ENCODE assay signal across 8 mouse cellular contexts in the genomic region with DNA sequence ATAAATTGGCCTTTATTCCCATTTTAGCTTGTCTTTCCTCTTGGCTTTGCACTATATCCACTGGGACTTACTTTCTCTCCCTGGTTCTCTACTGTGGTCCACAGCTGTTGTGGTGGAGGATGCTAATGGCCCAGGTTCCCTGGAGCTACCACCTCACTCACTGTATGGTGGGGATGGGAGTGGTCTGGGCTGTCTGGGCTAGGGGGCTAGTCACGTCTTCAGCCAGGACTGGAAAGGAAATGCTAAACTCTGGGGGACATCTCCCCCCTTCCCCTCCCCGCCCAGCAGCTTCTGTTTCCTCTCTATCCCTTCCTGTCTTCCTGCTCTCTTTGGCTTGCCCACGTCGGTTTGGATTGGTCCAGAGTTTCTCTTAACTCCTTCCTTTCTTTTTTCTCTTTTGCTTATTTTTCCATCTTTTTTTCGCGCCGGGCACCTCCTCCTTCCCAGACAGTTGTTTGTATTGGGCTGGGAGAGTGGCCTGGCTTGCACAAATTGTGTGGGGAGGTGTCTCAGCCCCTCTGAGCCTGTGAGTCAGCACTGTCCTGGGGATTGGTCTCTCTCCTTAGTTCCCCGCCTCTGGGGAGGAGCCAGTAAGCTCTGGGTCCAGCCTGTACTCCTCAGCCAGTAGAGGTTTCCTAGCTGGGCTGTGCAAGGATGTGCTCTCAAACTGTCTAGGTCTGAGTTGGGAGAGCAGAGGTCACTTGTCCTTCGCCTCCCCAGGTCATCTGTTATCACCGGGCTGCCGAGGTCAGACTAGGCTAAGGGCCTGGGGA. TPM values are rescaled to one million over a fixed set of nuclear protein-coding genes. Genes with fewer than 3 reads are reported as not detected.
DNase-seq lines count a peak whose midpoint lies in the region; ATAC-seq and TF ChIP-seq lines count a peak whose summit lies in the region.

No protein-coding gene starts in this region.

- H3K79me2 ChIP-seq in myocyte (ENCODE audit: control insufficient read depth, insufficient read depth), result peaks cover 52% of the 10 kb centered on the region

- TF ChIP-seq POLR2A in myocyte (IDR thresholded peaks at IDR 0.05; ENCODE audit: insufficient read length, low read depth), result peak; percentile 92

- no peaks in the 10 kb centered on the region for H3K27me3 ChIP-seq in heart, embryonic 12.5 days (replicated peaks)
- H3K27me3 ChIP-seq in kidney, postnatal 0 days (ENCODE audit: insufficient read depth, low read length), result no peaks in the 10 kb centered on the region
- H3K27me3 ChIP-seq in liver, embryonic 12.5 days (replicated peaks), result no peaks in the 10 kb centered on the region
- no peaks in the 10 kb centered on the region for H3K27me3 ChIP-seq in myocyte (ENCODE audit: control insufficient read depth, insufficient read depth, insufficient read length)
- no peaks in the 10 kb centered on the region for H3K27me3 ChIP-seq in stomach, postnatal 0 days (ENCODE audit: control insufficient read depth, insufficient read depth, low read length)

- H3K4me3 ChIP-seq in heart, embryonic 12.5 days, result peak overlapping the region; percentile 62
- H3K4me3 ChIP-seq in kidney, postnatal 0 days (replicated peaks; ENCODE audit: low read depth, low read length), result peak overlapping the region; percentile 46
- H3K4me3 ChIP-seq in liver, embryonic 12.5 days, result peak overlapping the region; percentile 65
- peak overlapping the region; percentile 63 for H3K4me3 ChIP-seq in myocyte
- peak overlapping the region; percentile 53 for H3K4me3 ChIP-seq in stomach, postnatal 0 days (ENCODE audit: low read depth, low read length)

- peak overlapping the region; percentile 89 for H3K9ac ChIP-seq in heart, embryonic 12.5 days
- peak overlapping the region; percentile 72 for H3K9ac ChIP-seq in kidney, postnatal 0 days (ENCODE audit: low read depth, low read length)
- H3K9ac ChIP-seq in liver, embryonic 12.5 days, result peak overlapping the region; percentile 81
- peak overlapping the region; percentile 74 for H3K9ac ChIP-seq in stomach, postnatal 0 days (ENCODE audit: low read length)

- H3K36me3 ChIP-seq in heart, embryonic 12.5 days, result peaks cover 33% of the 10 kb centered on the region
- H3K36me3 ChIP-seq in kidney, postnatal 0 days (ENCODE audit: insufficient read depth, low read length), result peaks cover 7% of the 10 kb centered on the region; the same call in 1 of the 2 replicates
- H3K36me3 ChIP-seq in liver, embryonic 12.5 days, result peaks cover 43% of the 10 kb centered on the region
- H3K36me3 ChIP-seq in myocyte (ENCODE audit: control insufficient read depth, insufficient read depth), result peaks cover 17% of the 10 kb centered on the region
- H3K36me3 ChIP-seq in stomach, postnatal 0 days (ENCODE audit: control insufficient read depth, insufficient read depth, low read length), result peaks cover 10% of the 10 kb centered on the region; the same call in 1 of the 2 replicates

- DNase-seq in 416B (ENCODE audit: low read depth), result peak; percentile 76
- peak; percentile 93 for DNase-seq in brain, adult 2 months (ENCODE audit: low read depth, low spot score)
- DNase-seq in fibroblast of lung, adult 2 months (ENCODE audit: low read depth), result peak; percentile 97
- DNase-seq in kidney, postnatal 0 days (ENCODE audit: low spot score), result peak; percentile 98
- peak; percentile 82 for DNase-seq in stomach, postnatal 0 days (ENCODE audit: low spot score)

- 4% methylated on average over 11 of the region's 11 CpGs for WGBS in heart, embryonic 12.5 days
- 4% methylated on average over 11 of the region's 11 CpGs for WGBS in kidney, postnatal 0 days
- 3% methylated on average over 11 of the region's 11 CpGs for WGBS in liver, embryonic 12.5 days (ENCODE audit: insufficient replicate concordance)
- 3% methylated on average over 11 of the region's 11 CpGs for WGBS in stomach, postnatal 0 days

- TF ChIP-seq CTCF in kidney, postnatal 0 days (IDR thresholded peaks at IDR 0.05; ENCODE audit: low read depth), result no peak
- no peak for TF ChIP-seq CTCF in stomach, postnatal 0 days (IDR thresholded peaks at IDR 0.05; ENCODE audit: low read depth)

- no peaks in the 10 kb centered on the region for H3K9me3 ChIP-seq in heart, embryonic 12.5 days (replicated peaks)
- no peaks in the 10 kb centered on the region for H3K9me3 ChIP-seq in kidney, postnatal 0 days (replicated peaks; ENCODE audit: low read length)
- H3K9me3 ChIP-seq in liver, embryonic 12.5 days (replicated peaks), result no peaks in the 10 kb centered on the region
- H3K9me3 ChIP-seq in stomach, postnatal 0 days (ENCODE audit: control insufficient read depth, low read length), result no peaks in the 10 kb centered on the region

- no peak for TF ChIP-seq EP300 in stomach, postnatal 0 days (optimal IDR thresholded peaks at IDR 0.05)

- no peak overlapping the region for H3ac ChIP-seq in myocyte (ENCODE audit: control insufficient read depth, insufficient read length)

- peak overlapping the region; percentile 87 for H3K4me2 ChIP-seq in heart, embryonic 12.5 days
- H3K4me2 ChIP-seq in kidney, postnatal 0 days (ENCODE audit: low read length), result peak overlapping the region; percentile 91
- H3K4me2 ChIP-seq in liver, embryonic 12.5 days, result peak overlapping the region; percentile 97
- peak overlapping the region; percentile 94 for H3K4me2 ChIP-seq in myocyte (ENCODE audit: low read depth)
- peak overlapping the region; percentile 73 for H3K4me2 ChIP-seq in stomach, postnatal 0 days (replicated peaks; ENCODE audit: low read depth)

- ATAC-seq in heart, embryonic 12.5 days (ENCODE audit: insufficient number of reproducible peaks, low FRiP score), result peak; percentile 88
- peak; percentile 67 for ATAC-seq in kidney, postnatal 0 days (replicated peaks; ENCODE audit: low FRiP score, low read depth)
- ATAC-seq in liver, embryonic 12.5 days, result peak; percentile 82
- ATAC-seq in stomach, postnatal 0 days (ENCODE audit: low FRiP score, low TSS enrichment), result peak; percentile 77

- peaks cover 48% of the 10 kb centered on the region for H3K4me1 ChIP-seq in heart, embryonic 12.5 days (replicated peaks)
- H3K4me1 ChIP-seq in kidney, postnatal 0 days (replicated peaks; ENCODE audit: insufficient read depth, low read length), result peaks cover 22% of the 10 kb centered on the region
- peaks cover 83% of the 10 kb centered on the region for H3K4me1 ChIP-seq in liver, embryonic 12.5 days
- peaks cover 6% of the 10 kb centered on the region for H3K4me1 ChIP-seq in stomach, postnatal 0 days (replicated peaks; ENCODE audit: control insufficient read depth, insufficient read depth)

- peak overlapping the region; percentile 90 for H3K27ac ChIP-seq in heart, embryonic 12.5 days (ENCODE audit: poor library complexity, severe bottlenecking)
- peak overlapping the region; percentile 88 for H3K27ac ChIP-seq in kidney, postnatal 0 days
- H3K27ac ChIP-seq in liver, embryonic 12.5 days, result peak overlapping the region; percentile 89
- peak overlapping the region; percentile 90 for H3K27ac ChIP-seq in stomach, postnatal 0 days (replicated peaks)

TF ChIP-seq in myocyte, 11 proteins besides CTCF, POLR2A, EP300 and RAD21:
- TF ChIP-seq MYOD1 (IDR thresholded peaks at IDR 0.05; ENCODE audit: control insufficient read depth in 1 of 3, insufficient read length in 2 of 3, low read depth in 2 of 3) (peak in 1 of 3 experiments; percentile 18), POLR2AphosphoS2 (IDR thresholded peaks at IDR 0.05; ENCODE audit: insufficient read length, low read depth) (peak; percentile 88), E2F4 (IDR thresholded peaks at IDR 0.05; ENCODE audit: insufficient read depth) (no peak)

RNA-seq across cellular contexts. Expression of gene Shc1, which starts 2.9 kb away (rescaled TPM):
- polyA plus RNA-seq in heart, embryonic 12.5 days (2016; fragmentation: Nextera tagmentation; extraction: Ambion mirVana), result 76.2 and 78.1 TPM in 2 replicates
- polyA plus RNA-seq in kidney, postnatal 0 days (2015; fragmentation: Nextera tagmentation; extraction: Ambion mirVana), result 72.0 and 73.2 TPM in 2 replicates
- polyA plus RNA-seq in liver, embryonic 12.5 days (2016; fragmentation: Nextera tagmentation; extraction: Ambion mirVana), result 56.8 and 63.3 TPM in 2 replicates
- polyA plus RNA-seq in myocyte (2012; fragmentation: generic; extraction: Trizol), result 95.5 TPM
- 42.6 and 49.0 TPM in 2 replicates for polyA plus RNA-seq in stomach, postnatal 0 days (2015; fragmentation: Nextera tagmentation; extraction: Ambion mirVana)

RNA-seq across cellular contexts. Expression of gene Cks1b, which starts 3.0 kb away (rescaled TPM):
- 355 and 356 TPM in 2 replicates for polyA plus RNA-seq in heart, embryonic 12.5 days (2016; fragmentation: Nextera tagmentation; extraction: Ambion mirVana)
- polyA plus RNA-seq in kidney, postnatal 0 days (2015; fragmentation: Nextera tagmentation; extraction: Ambion mirVana), result 315 and 326 TPM in 2 replicates
- 310 and 316 TPM in 2 replicates for polyA plus RNA-seq in liver, embryonic 12.5 days (2016; fragmentation: Nextera tagmentation; extraction: Ambion mirVana)
- 113 TPM for polyA plus RNA-seq in myocyte (2012; fragmentation: generic; extraction: Trizol)
- polyA plus RNA-seq in stomach, postnatal 0 days (2015; fragmentation: Nextera tagmentation; extraction: Ambion mirVana), result 158 and 179 TPM in 2 replicates

RNA-seq across cellular contexts. Expression of gene Pygo2, which starts 8.8 kb away (rescaled TPM):
- polyA plus RNA-seq in heart, embryonic 12.5 days (2016; fragmentation: Nextera tagmentation; extraction: Ambion mirVana), result 36.1 and 37.5 TPM in 2 replicates
- 29.2 and 30.3 TPM in 2 replicates for polyA plus RNA-seq in kidney, postnatal 0 days (2015; fragmentation: Nextera tagmentation; extraction: Ambion mirVana)
- polyA plus RNA-seq in liver, embryonic 12.5 days (2016; fragmentation: Nextera tagmentation; extraction: Ambion mirVana), result 22.7 and 23.1 TPM in 2 replicates
- 58.5 TPM for polyA plus RNA-seq in myocyte (2012; fragmentation: generic; extraction: Trizol)
- 18.0 and 21.3 TPM in 2 replicates for polyA plus RNA-seq in stomach, postnatal 0 days (2015; fragmentation: Nextera tagmentation; extraction: Ambion mirVana)

RNA-seq across cellular contexts. Expression of gene Flad1, which starts 9.5 kb away (rescaled TPM):
- polyA plus RNA-seq in heart, embryonic 12.5 days (2016; fragmentation: Nextera tagmentation; extraction: Ambion mirVana), result 31.7 and 32.5 TPM in 2 replicates
- polyA plus RNA-seq in kidney, postnatal 0 days (2015; fragmentation: Nextera tagmentation; extraction: Ambion mirVana), result 28.8 and 29.8 TPM in 2 replicates
- polyA plus RNA-seq in liver, embryonic 12.5 days (2016; fragmentation: Nextera tagmentation; extraction: Ambion mirVana), result 21.6 and 22.9 TPM in 2 replicates
- 19.8 TPM for polyA plus RNA-seq in myocyte (2012; fragmentation: generic; extraction: Trizol)
- polyA plus RNA-seq in stomach, postnatal 0 days (2015; fragmentation: Nextera tagmentation; extraction: Ambion mirVana), result 20.9 and 22.6 TPM in 2 replicates

RNA-seq across cellular contexts. Expression of gene Pbxip1, which starts 15.3 kb away (rescaled TPM):
- polyA plus RNA-seq in heart, embryonic 12.5 days (2016; fragmentation: Nextera tagmentation; extraction: Ambion mirVana), result 67.5 and 71.6 TPM in 2 replicates
- polyA plus RNA-seq in kidney, postnatal 0 days (2015; fragmentation: Nextera tagmentation; extraction: Ambion mirVana), result 65.2 and 67.1 TPM in 2 replicates
- 8.3 and 9.2 TPM in 2 replicates for polyA plus RNA-seq in liver, embryonic 12.5 days (2016; fragmentation: Nextera tagmentation; extraction: Ambion mirVana)
- polyA plus RNA-seq in myocyte (2012; fragmentation: generic; extraction: Trizol), result 159 TPM
- 48.4 and 48.6 TPM in 2 replicates for polyA plus RNA-seq in stomach, postnatal 0 days (2015; fragmentation: Nextera tagmentation; extraction: Ambion mirVana)

Comparison
In these comparisons a context has a peak if more than half of its experiments do, and no peak if none do; other contexts are left out.
1. Peak in every context shown above with its lines: DNase-seq, ATAC-seq, H3K4me3 ChIP-seq and H3K27ac ChIP-seq.